Mouse (Mus musculus): ENCODE measurements around the gene Cbx7.
"Not testable (repeated sequence)": the region's sequence is repeated elsewhere in the genome, so short reads cannot be mapped to it uniquely, and the experiment has no call there.

The Cbx7 gene

GRCm38 (mm10) chr15:79946022-79946421, 24.9 kb downstream of the Cbx7 start:
- DNase-seq = peak; percentile 77

- no peak for DNase-seq
Observed at GRCm38 (mm10) chr15:79944948-79945347, 26.0 kb downstream of the Cbx7 start.

GRCm38 (mm10) chr15:79943584-79943983, 27.3 kb downstream of the Cbx7 start:
- no peak for DNase-seq

- no peak for DNase-seq
Observed at GRCm38 (mm10) chr15:79942541-79942940, 28.4 kb downstream of the Cbx7 start.

GRCm38 (mm10) chr15:79940932-79941331, 30.0 kb downstream of the Cbx7 start:
- peak; percentile 49 for DNase-seq

GRCm38 (mm10) chr15:79939913-79940312, 31.0 kb downstream of the Cbx7 start:
- no peak for DNase-seq

- not testable (repeated sequence) for DNase-seq
Observed at GRCm38 (mm10) chr15:79939501-79939900, 31.4 kb downstream of the Cbx7 start.

GRCm38 (mm10) chr15:79939020-79939419, 31.9 kb downstream of the Cbx7 start:
- no peak for DNase-seq

- DNase-seq = no peak
Observed at GRCm38 (mm10) chr15:79936374-79936751, 34.6 kb downstream of the Cbx7 start.

- no peak for DNase-seq
Observed at GRCm38 (mm10) chr15:79935654-79936373, 35.1 kb downstream of the Cbx7 start.

GRCm38 (mm10) chr15:79934776-79935175, 36.1 kb downstream of the Cbx7 start:
- no peak for DNase-seq

- no peak for DNase-seq
Observed at GRCm38 (mm10) chr15:79933670-79934514, 37.0 kb downstream of the Cbx7 start.

- peak; percentile 53 for DNase-seq
Observed at GRCm38 (mm10) chr15:79933052-79933669, 37.8 kb downstream of the Cbx7 start.

- peak; percentile 95 for DNase-seq
Observed at GRCm38 (mm10) chr15:79932323-79932987, 38.5 kb downstream of the Cbx7 start.

GRCm38 (mm10) chr15:79931496-79932141, 39.3 kb downstream of the Cbx7 start:
- peak; percentile 69 for DNase-seq

GRCm38 (mm10) chr15:79929734-79930133, 41.2 kb downstream of the Cbx7 start:
- peak; percentile 42 for DNase-seq

- peak; percentile 38 for DNase-seq
Observed at GRCm38 (mm10) chr15:79928736-79929135, 42.2 kb downstream of the Cbx7 start.

GRCm38 (mm10) chr15:79928316-79928715, 42.6 kb downstream of the Cbx7 start:
- no peak for DNase-seq

GRCm38 (mm10) chr15:79927637-79928122, 43.2 kb downstream of the Cbx7 start:
- DNase-seq = peak; percentile 94

- DNase-seq = peak; percentile 63
Observed at GRCm38 (mm10) chr15:79926856-79927416, 44.0 kb downstream of the Cbx7 start.

- no peak for DNase-seq
Observed at GRCm38 (mm10) chr15:79919787-79920186, 51.1 kb downstream of the Cbx7 start.

- no peak for DNase-seq
Observed at GRCm38 (mm10) chr15:79918485-79918884, 52.4 kb downstream of the Cbx7 start.
